Mouse (Mus musculus) embryonic facial prominence, embryonic 12.5 days (tissue): ENCODE measurements around the gene Catip. TPM values are rescaled to one million over a fixed set of nuclear protein-coding genes. Genes with fewer than 3 reads are reported as not detected.
"Not testable (repeated sequence)": the region's sequence is repeated elsewhere in the genome, so short reads cannot be mapped to it uniquely, and the experiment has no call there.

ENCODE experiments used
- ATAC-seq: fragments of 200-750 bp; cut with Nextera tagmentation; 2 replicates; pipeline ENCODE4 v1.8.0; 2017; ENCODE audit not compliant: insufficient number of reproducible peaks, insufficient read depth, low FRiP score, low TSS enrichment
- H3K27ac ChIP-seq: fragments of 300-500 bp; sonication (generic); 2 replicates; pipeline ENCODE4 v1.5.1; 2016; ENCODE audit warnings: mild to moderate bottlenecking
- H3K27me3 ChIP-seq: fragments of 300-500 bp; sonication (generic); 2 replicates; pipeline ENCODE4 v1.6.1; 2016; ENCODE audit warnings: mild to moderate bottlenecking, moderate library complexity
- H3K36me3 ChIP-seq: fragments of 300-500 bp; sonication (generic); 2 replicates; pipeline ENCODE4 v1.6.1; 2016; ENCODE audit warnings: mild to moderate bottlenecking
- H3K4me1 ChIP-seq: fragments of 300-500 bp; sonication (generic); 2 replicates; pipeline ENCODE4 v1.6.1; 2016
- H3K4me2 ChIP-seq: fragments of 300-500 bp; sonication (generic); replicated peaks from 2 replicates; pipeline ENCODE4 v1.6.1; 2016; ENCODE audit warnings: mild to moderate bottlenecking, moderate library complexity
- H3K4me3 ChIP-seq: fragments of 300-500 bp; sonication (generic); 2 replicates; pipeline ENCODE4 v1.5.1; 2016; ENCODE audit warnings: mild to moderate bottlenecking
- H3K9ac ChIP-seq: fragments of 300-500 bp; sonication (generic); 2 replicates; pipeline ENCODE4 v1.6.1; 2016; ENCODE audit warnings: mild to moderate bottlenecking, moderate library complexity
- H3K9me3 ChIP-seq: fragments of 300-500 bp; sonication (generic); 2 replicates; pipeline ENCODE4 v1.6.1; 2016; ENCODE audit warnings: mild to moderate bottlenecking, moderate library complexity
- WGBS: fragments of 180-500 bp; shearing (Covaris S2); methylation state at CpG from one replicate; pipeline ENCODE4 v1.1.7; 2016; 5-methylcytosine and 5-hydroxymethylcytosine counted together
- polyA plus RNA-seq: library from polyadenylated mRNA; unstranded; fragments of >200 nt; fragmentation: Nextera tagmentation; extraction: Ambion mirVana; gene quantifications from 2 replicates; pipeline ENCODE4 v1.2.1, GENCODE M21; 2016

The Catip gene
- polyA plus RNA-seq, 1 experiment from 2014 or later = 0.93 TPM

DNA sequence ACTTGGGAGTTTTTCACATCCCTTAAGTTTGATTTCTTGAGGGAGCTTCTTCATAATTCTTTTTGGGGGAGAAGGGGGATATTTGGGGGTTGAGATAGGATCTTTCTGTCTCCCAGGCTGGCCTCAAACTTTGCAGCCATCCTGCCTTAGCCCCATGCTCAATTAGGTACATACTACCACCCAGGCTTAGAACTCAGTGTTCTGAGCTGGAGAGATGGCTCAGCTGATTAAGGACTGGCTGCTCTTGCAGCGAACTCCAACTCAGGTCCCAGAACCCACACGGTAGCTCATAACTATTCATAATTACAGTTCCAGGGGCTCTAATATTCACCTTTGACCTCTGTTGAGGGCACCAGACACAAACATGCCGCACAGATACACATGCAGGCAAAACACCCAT is 27.3 kb upstream of the Catip start:
- WGBS = 57% methylated on average over 3 of the region's 3 CpGs
- Histone ChIP-seq H3K4me1 (peaks cover 26% of the 10 kb centered on the region; the same call in 1 of the 2 replicates), H3K9me3 (no peaks in the 10 kb centered on the region), H3K4me2 (no peak overlapping the region), H3K4me3 (no peak overlapping the region), H3K27me3 (no peaks in the 10 kb centered on the region), H3K27ac (no peak overlapping the region), H3K36me3 (no peaks in the 10 kb centered on the region), H3K9ac (no peak overlapping the region)
- ATAC-seq = no peak

DNA sequence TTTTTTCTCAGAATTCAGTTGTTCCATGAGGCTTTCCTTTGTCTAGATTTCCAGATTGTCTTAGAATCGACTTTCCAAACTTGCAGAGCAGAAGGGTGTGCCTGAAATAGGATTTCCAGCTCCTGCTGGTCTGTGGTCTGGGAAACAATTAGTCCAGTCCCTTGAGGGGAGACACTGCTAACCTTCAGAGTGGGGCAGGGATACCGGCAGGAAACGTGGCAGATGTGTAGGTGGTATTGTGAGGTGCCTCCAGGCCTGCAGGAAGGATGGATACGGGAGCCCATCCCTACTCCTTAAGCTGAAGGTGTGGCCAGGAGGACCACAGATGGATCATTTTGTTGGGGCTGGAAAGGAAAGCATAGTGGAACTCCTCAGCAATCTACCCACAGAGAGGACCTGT is 26.9 kb upstream of the Catip start:
- H3K27ac ChIP-seq = no peak overlapping the region
- 36% methylated on average over 4 of the region's 4 CpGs for WGBS
- no peak for ATAC-seq

DNA sequence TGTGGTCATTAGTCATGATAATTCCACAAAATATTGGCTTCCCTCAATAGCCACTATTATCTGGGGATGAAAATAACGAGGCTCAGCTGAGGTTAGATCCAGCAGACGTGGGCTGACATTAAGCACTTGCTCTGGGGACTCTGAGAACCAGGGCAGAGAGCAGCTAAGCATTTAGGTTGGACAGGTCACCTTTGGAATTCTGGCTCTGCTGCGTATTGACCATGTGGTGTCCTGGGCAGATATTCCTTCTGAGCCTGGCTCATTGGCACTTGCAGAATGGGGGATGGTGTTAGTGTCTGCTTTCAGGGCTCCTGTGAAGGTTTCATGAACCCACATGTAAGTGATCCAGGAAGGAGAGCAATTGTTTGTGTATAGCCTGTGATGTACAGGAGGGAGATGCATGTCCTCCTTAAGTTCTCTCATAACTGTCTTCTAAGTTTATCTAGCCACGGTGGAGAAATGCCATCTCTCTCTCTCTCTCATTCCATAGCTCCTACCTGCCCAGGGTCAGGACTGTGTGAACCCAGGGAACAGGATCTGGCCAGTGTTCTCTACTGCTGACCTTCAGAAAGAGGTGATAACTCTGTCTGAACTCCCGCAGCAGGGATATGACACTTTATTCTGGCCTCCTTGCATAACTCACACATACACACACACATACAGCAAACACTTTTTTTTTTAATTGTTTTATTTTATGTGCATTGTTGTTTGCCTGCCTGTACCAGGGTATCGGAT is 26.3 kb upstream of the Catip start:
- peaks cover 24% of the 10 kb centered on the region; the same call in 1 of the 2 replicates for H3K4me1 ChIP-seq
- no peak overlapping the region for H3K4me3 ChIP-seq
- no peak overlapping the region for H3K9ac ChIP-seq
- no peak for ATAC-seq
- WGBS = 79% methylated on average over 6 of the region's 6 CpGs
- H3K36me3 ChIP-seq = no peaks in the 10 kb centered on the region
- H3K4me2 ChIP-seq = no peak overlapping the region
- H3K27me3 ChIP-seq = no peaks in the 10 kb centered on the region
- H3K9me3 ChIP-seq = no peaks in the 10 kb centered on the region
- H3K27ac ChIP-seq = no peak overlapping the region

More for the DNA sequence above, 26.9 kb upstream of the Catip start:
- Histone ChIP-seq H3K4me1 (peaks cover 26% of the 10 kb centered on the region; the same call in 1 of the 2 replicates), H3K9me3 (no peaks in the 10 kb centered on the region), H3K4me2 (no peak overlapping the region), H3K27me3 (no peaks in the 10 kb centered on the region), H3K36me3 (no peaks in the 10 kb centered on the region), H3K4me3 (no peak overlapping the region), H3K9ac (no peak overlapping the region)

DNA sequence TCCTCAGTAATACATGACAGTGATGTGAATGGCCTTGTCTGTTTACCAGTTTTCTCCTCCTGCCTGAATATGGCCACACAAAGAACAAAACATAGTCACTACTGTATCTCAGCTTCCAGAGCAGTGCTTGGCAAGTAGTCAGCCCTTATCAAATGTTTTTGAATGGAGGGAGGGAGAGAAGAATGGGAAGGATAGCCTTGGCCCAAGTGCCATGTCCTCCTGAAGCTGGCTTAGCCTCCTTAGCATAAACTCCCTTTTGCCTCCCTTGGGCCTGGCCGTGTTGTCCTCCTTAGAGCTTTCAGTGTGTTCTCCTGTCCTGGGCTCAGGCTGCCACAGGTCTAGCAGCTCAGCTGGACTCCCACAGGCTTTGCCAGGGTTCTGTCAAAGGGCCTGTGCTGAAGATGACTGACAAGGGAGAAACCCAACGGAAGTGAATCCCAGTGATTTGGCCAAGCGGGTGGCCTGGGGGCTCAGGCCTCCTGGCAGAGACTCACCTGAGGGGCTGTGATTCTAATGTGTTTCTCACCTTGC is 24.6 kb upstream of the Catip start:
- Histone ChIP-seq H3K9ac (no peak overlapping the region), H3K27ac (no peak overlapping the region), H3K4me2 (no peak overlapping the region), H3K27me3 (no peaks in the 10 kb centered on the region), H3K9me3 (no peaks in the 10 kb centered on the region), H3K4me3 (no peak overlapping the region), H3K36me3 (no peaks in the 10 kb centered on the region), H3K4me1 (peaks cover 18% of the 10 kb centered on the region; the same call in 1 of the 2 replicates)
- ATAC-seq = no peak
- 81% methylated on average over 3 of the region's 3 CpGs for WGBS

GRCm38 (mm10) chr1:74338013-74338412 is 23.9 kb upstream of the Catip start:
- Histone ChIP-seq H3K4me1 (peaks cover 16% of the 10 kb centered on the region; the same call in 1 of the 2 replicates), H3K9ac (no peak overlapping the region), H3K27ac (no peak overlapping the region), H3K4me3 (no peak overlapping the region), H3K36me3 (no peaks in the 10 kb centered on the region), H3K27me3 (no peaks in the 10 kb centered on the region), H3K4me2 (no peak overlapping the region), H3K9me3 (no peaks in the 10 kb centered on the region)
- 85% methylated on average over 5 of the region's 5 CpGs for WGBS
- ATAC-seq = no peak

DNA sequence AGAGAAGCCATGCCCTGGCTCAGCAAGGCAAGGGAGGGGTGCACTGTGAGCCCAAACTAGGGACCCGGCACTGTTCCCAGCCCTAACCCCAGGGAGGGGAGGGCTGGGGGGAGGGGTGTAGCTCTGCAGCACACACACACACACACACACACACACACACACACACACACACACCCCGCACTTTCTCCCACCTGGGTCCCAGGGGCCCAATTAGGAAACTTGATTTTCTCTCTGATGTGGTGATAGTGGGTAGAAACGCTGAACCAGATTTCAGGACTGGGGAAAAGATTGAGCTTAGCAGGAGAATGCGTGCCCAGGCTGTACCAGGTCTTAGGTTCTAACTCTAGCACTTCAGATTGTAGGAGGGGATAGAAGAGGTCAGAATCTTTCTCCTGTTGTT is 23.3 kb upstream of the Catip start:
- no peak for ATAC-seq
- H3K36me3 ChIP-seq = no peaks in the 10 kb centered on the region
- H3K4me1 ChIP-seq = peaks cover 10% of the 10 kb centered on the region; the same call in 1 of the 2 replicates
- no peak overlapping the region for H3K4me3 ChIP-seq
- H3K27ac ChIP-seq = no peak overlapping the region
- H3K27me3 ChIP-seq = no peaks in the 10 kb centered on the region
- H3K9me3 ChIP-seq = no peaks in the 10 kb centered on the region
- H3K4me2 ChIP-seq = no peak overlapping the region
- no peak overlapping the region for H3K9ac ChIP-seq
- WGBS = 64% methylated on average over 4 of the region's 4 CpGs

DNA sequence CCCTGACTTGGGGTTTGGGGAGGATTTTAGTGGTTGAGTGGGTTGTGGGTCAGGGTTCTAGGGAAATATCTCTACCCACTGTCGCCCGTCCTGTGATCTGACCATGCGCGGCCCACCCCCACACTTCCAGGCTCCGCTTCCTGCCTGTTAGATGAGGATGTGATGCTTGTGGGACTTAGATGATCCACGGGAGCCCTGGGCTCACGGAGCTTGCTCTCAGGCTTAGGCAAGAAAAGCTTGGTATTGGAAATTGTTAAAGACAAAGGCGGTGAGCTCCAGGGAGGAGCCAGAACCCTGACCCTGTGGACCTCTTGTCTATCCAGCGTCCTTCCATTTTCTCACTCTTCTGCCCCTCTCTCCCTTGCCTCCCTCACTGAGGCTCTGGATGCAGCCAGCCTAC is 22.0 kb upstream of the Catip start:
- no peaks in the 10 kb centered on the region for H3K9me3 ChIP-seq
- H3K27me3 ChIP-seq = no peaks in the 10 kb centered on the region
- no peak for ATAC-seq
- peaks cover 4% of the 10 kb centered on the region; the same call in 1 of the 2 replicates for H3K4me1 ChIP-seq
- no peak overlapping the region for H3K4me2 ChIP-seq
- 90% methylated on average over 9 of the region's 9 CpGs for WGBS
- no peak overlapping the region for H3K27ac ChIP-seq
- H3K9ac ChIP-seq = no peak overlapping the region
- no peaks in the 10 kb centered on the region for H3K36me3 ChIP-seq
- no peak overlapping the region for H3K4me3 ChIP-seq

DNA sequence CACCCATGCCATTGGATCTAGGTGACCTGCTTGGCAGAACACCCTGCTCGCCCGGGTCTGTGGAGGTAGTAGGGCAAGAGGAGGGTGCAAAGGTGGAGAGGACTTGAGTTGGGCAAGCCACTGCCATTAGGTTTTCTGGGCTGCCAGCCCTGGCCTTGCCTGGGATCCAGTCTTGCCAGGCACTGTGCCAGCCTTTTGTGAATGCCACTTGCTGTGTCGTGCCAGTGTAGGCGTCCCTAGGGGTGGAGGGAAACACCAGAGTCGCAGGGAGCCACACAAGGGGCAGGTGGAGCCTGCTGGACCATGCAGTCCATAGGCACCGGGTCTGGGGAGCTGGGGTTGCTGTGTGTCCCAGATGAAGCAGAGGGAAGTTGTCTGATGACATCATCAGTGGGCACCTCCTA is 21.5 kb upstream of the Catip start:
- Histone ChIP-seq H3K36me3 (no peaks in the 10 kb centered on the region), H3K4me1 (no peaks in the 10 kb centered on the region), H3K9me3 (no peaks in the 10 kb centered on the region), H3K4me2 (no peak overlapping the region), H3K9ac (no peak overlapping the region), H3K27ac (no peak overlapping the region), H3K4me3 (no peak overlapping the region), H3K27me3 (no peaks in the 10 kb centered on the region)
- 96% methylated on average over 6 of the region's 6 CpGs for WGBS
- ATAC-seq = 0 out of 2 replicates have a peak, but pooled peaks have one; percentile 18

- not testable (repeated sequence) for H3K27me3 ChIP-seq, ATAC-seq, H3K9me3 ChIP-seq, H3K4me1 ChIP-seq, H3K36me3 ChIP-seq, H3K9ac ChIP-seq, H3K27ac ChIP-seq, H3K4me3 ChIP-seq, H3K4me2 ChIP-seq
- WGBS = 82% methylated on average over 4 of the region's 4 CpGs
Measured at GRCm38 (mm10) chr1:74340992-74341391, 20.9 kb upstream of the Catip start.

- Histone ChIP-seq H3K4me2 (no peak overlapping the region), H3K4me1 (no peaks in the 10 kb centered on the region), H3K27me3 (no peaks in the 10 kb centered on the region), H3K4me3 (no peak overlapping the region), H3K9me3 (no peaks in the 10 kb centered on the region), H3K36me3 (no peaks in the 10 kb centered on the region), H3K27ac (no peak overlapping the region), H3K9ac (no peak overlapping the region)
- ATAC-seq = no peak
- 90% methylated on average over 7 of the region's 7 CpGs for WGBS
Measured at GRCm38 (mm10) chr1:74341898-74342297, 20.0 kb upstream of the Catip start.

DNA sequence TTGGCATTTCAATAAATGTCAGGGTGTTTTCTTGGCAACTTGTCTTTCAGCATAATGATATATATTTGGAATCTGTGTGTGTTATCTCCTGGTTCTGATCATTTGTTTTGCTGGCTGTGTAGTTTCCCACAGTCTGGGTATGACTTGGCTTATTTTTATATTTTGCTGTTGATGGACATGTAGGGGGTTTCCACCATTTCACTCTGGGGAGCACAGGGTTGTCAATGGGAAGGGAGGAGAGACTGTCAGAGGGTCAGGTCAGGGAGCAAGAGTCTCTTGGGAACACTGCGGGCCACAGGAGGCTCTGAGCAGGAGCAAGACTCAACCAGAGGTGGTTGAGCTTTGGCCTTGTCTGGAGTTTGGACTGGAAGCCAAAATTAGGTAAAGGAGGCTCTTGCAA is 19.6 kb upstream of the Catip start:
- no peak overlapping the region for H3K27ac ChIP-seq
- H3K4me2 ChIP-seq = no peak overlapping the region
- H3K9me3 ChIP-seq = no peaks in the 10 kb centered on the region
- 84% methylated on average over 1 of the region's 1 CpGs for WGBS
- H3K27me3 ChIP-seq = no peaks in the 10 kb centered on the region
- no peak overlapping the region for H3K4me3 ChIP-seq
- no peak for ATAC-seq
- H3K36me3 ChIP-seq = no peaks in the 10 kb centered on the region
- H3K9ac ChIP-seq = no peak overlapping the region
- no peaks in the 10 kb centered on the region for H3K4me1 ChIP-seq

- ATAC-seq = no peak
- Histone ChIP-seq H3K4me3 (no peak overlapping the region), H3K4me1 (no peaks in the 10 kb centered on the region), H3K27me3 (no peaks in the 10 kb centered on the region), H3K9ac (no peak overlapping the region), H3K36me3 (no peaks in the 10 kb centered on the region), H3K9me3 (no peaks in the 10 kb centered on the region), H3K4me2 (no peak overlapping the region), H3K27ac (no peak overlapping the region)
- WGBS = 74% methylated on average over 5 of the region's 5 CpGs
Measured at GRCm38 (mm10) chr1:74343161-74343560, 18.7 kb upstream of the Catip start.
